In genomic region chr6:135204869-135205268, GRCm38 (mm10) we compare ENCODE assay signal across 22 mouse cellular contexts. TPM values are rescaled to one million over a fixed set of nuclear protein-coding genes. Genes with fewer than 3 reads are reported as not detected.
A peak's percentile ranks its signal among the peaks of the same experiment; 100 is the strongest.
DNase-seq lines count a peak whose midpoint lies in the region; ATAC-seq and TF ChIP-seq lines count a peak whose summit lies in the region.
"Had no signal": no experiment of that assay in that cellular context is flagged by ENCODE, and none has a peak within 500 bp of the region (broad histone marks: within the 10 kb centered on the region; RNA-seq: fewer than 3 reads in every experiment).

No protein-coding gene starts in this region.

- peak; percentile 82 for ATAC-seq in liver, embryonic 12.5 days
- peak; percentile 19; the same call in 1 of the 2 replicates for ATAC-seq in megakaryocyte progenitor cell, adult 5-6 weeks (replicated peaks; ENCODE audit: poor library complexity)
- no peak for ATAC-seq in CD4-positive, CD25-positive, alpha-beta regulatory T cell, adult 4 months
- ATAC-seq: forebrain, embryonic 16.5 days had no signal

- DNase-seq in layer of hippocampus, adult 2 months (ENCODE audit: low spot score in 2 of 2), result no peak
- DNase-seq in layer of hippocampus, postnatal 14 days (ENCODE audit: low spot score in 2 of 2), result no peak
- peak; percentile 67 for DNase-seq in liver
- DNase-seq in heart, postnatal 10 days, result no peak
- DNase-seq: adrenal gland, postnatal 10 days; cerebellum, adult 9-10 months; gastrocnemius, postnatal 25 days; heart, adult 18-20 months; heart, postnatal 14 days; kidney, adult 11 months; lung, adult 18-20 months; lung, postnatal 10 days; thymus, adult 18-20 months; thymus, postnatal 36 days had no signal

- peak overlapping the region; percentile 48 for H3K9ac ChIP-seq in liver, embryonic 12.5 days
- H3K9ac ChIP-seq: heart, embryonic 12.5 days; neural tube, embryonic 15.5 days had no signal

- peak overlapping the region; percentile 62 for H3K4me2 ChIP-seq in liver, embryonic 12.5 days
- H3K4me2 ChIP-seq: heart, embryonic 12.5 days; neural tube, embryonic 15.5 days had no signal

- WGBS in liver, embryonic 12.5 days (ENCODE audit: insufficient replicate concordance), result 33% methylated on average over 4 of the region's 4 CpGs

- H3K27ac ChIP-seq in layer of hippocampus, adult 2 months, result peak overlapping the region; percentile 88
- H3K27ac ChIP-seq in liver, embryonic 12.5 days, result peak overlapping the region; percentile 90
- H3K27ac ChIP-seq: embryonic facial prominence, embryonic 10.5 days had no signal

- intact Hi-C loops in heart, postnatal 10 days (cut with DNase I), result no loop called here

- H3K4me1 ChIP-seq in liver, embryonic 12.5 days, result peaks cover 73% of the 10 kb centered on the region
- H3K4me1 ChIP-seq: embryonic facial prominence, embryonic 10.5 days; heart, embryonic 12.5 days had no signal

- H3K36me3 ChIP-seq in liver, embryonic 12.5 days, result peaks cover 53% of the 10 kb centered on the region
- H3K36me3 ChIP-seq: embryonic facial prominence, embryonic 10.5 days had no signal

- no peaks in the 10 kb centered on the region for H3K9me3 ChIP-seq in liver, embryonic 12.5 days (replicated peaks)
- H3K9me3 ChIP-seq: embryonic facial prominence, embryonic 10.5 days; neural tube, embryonic 15.5 days had no signal

- TF ChIP-seq CTCF in layer of hippocampus, adult 2 months (conservative IDR thresholded peaks at IDR 0.05), result no peak

- no peaks in the 10 kb centered on the region for H3K27me3 ChIP-seq in liver, embryonic 12.5 days (replicated peaks)
- H3K27me3 ChIP-seq: neural tube, embryonic 15.5 days had no signal

- no peak overlapping the region for H3K4me3 ChIP-seq in layer of hippocampus, adult 2 months
- H3K4me3 ChIP-seq in liver, embryonic 12.5 days, result peak overlapping the region; percentile 35
- H3K4me3 ChIP-seq: embryonic facial prominence, embryonic 10.5 days; heart, embryonic 12.5 days; neural tube, embryonic 15.5 days had no signal

RNA-seq across cellular contexts. Expression of gene Hebp1, which starts 7.0 kb away (rescaled TPM):
- 10 to 100 TPM; 74.1 to 79.1 TPM for total RNA-seq in layer of hippocampus, adult 2 months (2021)
- 10 to 100 TPM; 54.1 to 62.0 TPM for total RNA-seq in layer of hippocampus, postnatal 14 days (2021)
- 116 and 120 TPM in 2 replicates for polyA plus RNA-seq in liver, embryonic 12.5 days (2016; fragmentation: Nextera tagmentation; extraction: Ambion mirVana)
- 12.9 and 15.0 TPM in 2 replicates for total RNA-seq in megakaryocyte progenitor cell, adult 5-6 weeks (2015)
- 20.0 and 21.2 TPM in 2 replicates for total RNA-seq in megakaryocyte progenitor cell, adult 5-6 weeks (2017)
- polyA plus RNA-seq in CD4-positive, CD25-positive, alpha-beta regulatory T cell, adult 4 months (2017; shearing (Covaris generic)), result 1 to 10 TPM in 1 of 2 experiments, not detected in 1; 1.0 TPM
- total RNA-seq in heart, postnatal 10 days (2021), result 10 to 100 TPM; 58.5 to 59.0 TPM

RNA-seq across cellular contexts. Expression of gene Fam234b, which starts 7.1 kb away (rescaled TPM):
- 100 to 1,000 TPM; 161 to 166 TPM for total RNA-seq in layer of hippocampus, adult 2 months (2021)
- total RNA-seq in layer of hippocampus, postnatal 14 days (2021), result 100 to 1,000 TPM; 122 to 133 TPM
- 36.3 and 37.5 TPM in 2 replicates for polyA plus RNA-seq in liver, embryonic 12.5 days (2016; fragmentation: Nextera tagmentation; extraction: Ambion mirVana)
- total RNA-seq in megakaryocyte progenitor cell, adult 5-6 weeks (2015), result 5.9 and 6.5 TPM in 2 replicates
- 5.4 and 6.8 TPM in 2 replicates for total RNA-seq in megakaryocyte progenitor cell, adult 5-6 weeks (2017)
- polyA plus RNA-seq in CD4-positive, CD25-positive, alpha-beta regulatory T cell, adult 4 months (2017; shearing (Covaris generic)), result 10 to 100 TPM; 18.0 to 23.1 TPM
- 1 to 10 TPM; 5.6 to 7.5 TPM for total RNA-seq in heart, postnatal 10 days (2021)

RNA-seq across cellular contexts. Expression of gene Gsg1, which starts 49.3 kb away (rescaled TPM):
- under 1 TPM in 1 of 2 experiments, not detected in 1; 0.47 TPM for total RNA-seq in layer of hippocampus, adult 2 months (2021)
- under 1 TPM in 1 of 2 experiments, not detected in 1; 0.48 TPM for total RNA-seq in layer of hippocampus, postnatal 14 days (2021)
- 0.10 and 0.32 TPM in 2 replicates for polyA plus RNA-seq in liver, embryonic 12.5 days (2016; fragmentation: Nextera tagmentation; extraction: Ambion mirVana)
- not detected in 2 replicates for total RNA-seq in megakaryocyte progenitor cell, adult 5-6 weeks (2015)
- not detected in 2 replicates for total RNA-seq in megakaryocyte progenitor cell, adult 5-6 weeks (2017)
- not detected for polyA plus RNA-seq in CD4-positive, CD25-positive, alpha-beta regulatory T cell, adult 4 months (2017; shearing (Covaris generic))
- total RNA-seq in heart, postnatal 10 days (2021), result under 1 TPM; 0.32 to 0.89 TPM
- total RNA-seq: adrenal gland, postnatal 10 days; gastrocnemius, postnatal 25 days; layer of hippocampus, postnatal 10 days had no signal

Comparison
In these comparisons a context has a peak if more than half of its experiments do, and no peak if none do; other contexts are left out.
1. RNA of gene Fam234b, which starts 7.1 kb away (total RNA-seq): 161 to 166 TPM in layer of hippocampus, adult 2 months and 122 to 133 TPM in layer of hippocampus, postnatal 14 days; 5.6 to 7.5 TPM in heart, postnatal 10 days and 5.4 to 6.8 TPM in megakaryocyte progenitor cell, adult 5-6 weeks; every median in the first group is over 10 times any median in the second.